19 mouse cellular contexts compared by ENCODE assay signal in the genomic region with DNA sequence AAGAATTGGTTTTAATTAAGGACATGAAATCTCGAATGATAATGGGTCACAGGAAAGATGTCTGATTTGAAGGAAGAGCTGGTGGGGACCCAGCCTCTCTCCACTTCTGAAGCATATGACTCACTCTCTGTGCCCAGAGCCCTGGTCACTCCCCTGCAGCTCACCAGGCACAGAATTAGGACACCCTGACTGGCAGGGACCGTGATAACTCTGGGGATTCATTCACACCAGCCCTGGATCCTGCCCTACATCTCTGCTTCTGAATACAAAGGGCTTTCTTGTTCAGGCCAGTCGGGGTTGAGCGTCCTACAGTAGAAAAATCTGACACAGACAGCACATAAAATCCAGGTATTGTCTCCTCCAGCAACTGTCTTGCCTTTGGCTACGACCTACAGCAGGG. TPM values are rescaled to one million over a fixed set of nuclear protein-coding genes. Genes with fewer than 3 reads are reported as not detected.
"Had no signal": no experiment of that assay in that cellular context is flagged by ENCODE, and none has a peak within 500 bp of the region (broad histone marks: within the 10 kb centered on the region; RNA-seq: fewer than 3 reads in every experiment).

No protein-coding gene starts in this region.

- ATAC-seq: liver, postnatal 0 days; midbrain, embryonic 15.5 days had no signal

- H3K4me1 ChIP-seq: limb, embryonic 12.5 days; liver, embryonic 13.5 days; neural tube, embryonic 12.5 days had no signal

- H3K4me3 ChIP-seq: limb, embryonic 12.5 days; liver, embryonic 13.5 days; lung, embryonic 15.5 days; megakaryocyte, embryonic 14.5 days; midbrain, embryonic 15.5 days; neural tube, embryonic 12.5 days had no signal

- H3K9ac ChIP-seq: limb, embryonic 12.5 days; liver, embryonic 13.5 days; liver, postnatal 0 days; lung, embryonic 15.5 days; midbrain, embryonic 15.5 days; neural tube, embryonic 12.5 days had no signal

- H3K27ac ChIP-seq: kidney, postnatal 0 days; limb, embryonic 12.5 days; liver, embryonic 13.5 days; lung, embryonic 15.5 days; macrophage; midbrain, embryonic 15.5 days; neural tube, embryonic 12.5 days had no signal

- H3K36me3 ChIP-seq: limb, embryonic 12.5 days; liver, embryonic 13.5 days; lung, embryonic 15.5 days; midbrain, embryonic 15.5 days; neural tube, embryonic 12.5 days had no signal

- H3K9me3 ChIP-seq: limb, embryonic 12.5 days; liver, embryonic 13.5 days; lung, embryonic 15.5 days; midbrain, embryonic 15.5 days; neural tube, embryonic 12.5 days had no signal

- H3K4me2 ChIP-seq: limb, embryonic 12.5 days; liver, embryonic 13.5 days; lung, embryonic 15.5 days; midbrain, embryonic 11.5 days; midbrain, embryonic 15.5 days; neural tube, embryonic 12.5 days had no signal

- H3K27me3 ChIP-seq: limb, embryonic 12.5 days; liver, embryonic 13.5 days; lung, embryonic 15.5 days; midbrain, embryonic 15.5 days; neural tube, embryonic 12.5 days had no signal

- DNase-seq: liver; liver, embryonic 13.5 days; liver, postnatal 0 days; right cerebral cortex, postnatal 14 days had no signal

RNA-seq across cellular contexts. Expression of a gene that starts 3.7 kb away (rescaled TPM):
- total RNA-seq: layer of hippocampus, adult 18-20 months; layer of hippocampus, postnatal 10 days; monocyte, adult 5-6 weeks; neutrophil, adult 5-6 weeks had no signal
- polyA plus RNA-seq: limb, embryonic 12.5 days; liver, embryonic 13.5 days; liver, postnatal 0 days; macrophage; midbrain, embryonic 11.5 days; neural tube, embryonic 12.5 days; spleen, adult 2 months had no signal

RNA-seq across cellular contexts. Expression of a gene that starts 18.7 kb away (rescaled TPM):
- total RNA-seq: layer of hippocampus, adult 18-20 months; layer of hippocampus, postnatal 10 days; left cerebral cortex, postnatal 36 days; monocyte, adult 5-6 weeks; neutrophil, adult 5-6 weeks had no signal
- polyA plus RNA-seq: kidney, postnatal 0 days; liver, embryonic 13.5 days; liver, postnatal 0 days; macrophage; midbrain, embryonic 11.5 days; midbrain, embryonic 15.5 days; spleen, adult 2 months; urinary bladder, adult 2 months had no signal
